Comparison of ENCODE assay signal across 7 mouse cellular contexts in genomic region chr17:29007641-29008325, GRCm38 (mm10). TPM values are rescaled to one million over a fixed set of nuclear protein-coding genes. Genes with fewer than 3 reads are reported as not detected.
DNase-seq lines count a peak whose midpoint lies in the region; ATAC-seq and TF ChIP-seq lines count a peak whose summit lies in the region.

Stk38 (minus strand) TSS chr17:29007995.

- H3K9ac ChIP-seq in intestine, postnatal 0 days (ENCODE audit: low read depth, low read length): peak within 1 kb of the TSS; percentile 93
- H3K9ac ChIP-seq in midbrain, embryonic 12.5 days (replicated peaks): peak within 1 kb of the TSS; percentile 96

- peak within 1 kb of the TSS; percentile 89 for H3K4me3 ChIP-seq in intestine, postnatal 0 days (ENCODE audit: low read depth, low read length)
- peak within 1 kb of the TSS; percentile 85 for H3K4me3 ChIP-seq in midbrain, embryonic 12.5 days
- H3K4me3 ChIP-seq in small intestine, adult 2 months (ENCODE audit: low read depth, low read length): peak within 1 kb of the TSS; percentile 75

- ATAC-seq in intestine, postnatal 0 days: peak; percentile 90
- peak; percentile 95 for ATAC-seq in midbrain, embryonic 12.5 days (ENCODE audit: low FRiP score, low read depth)

- intact Hi-C loops in left cerebral cortex, postnatal 4 days (cut with DNase I): no loop called here

- no peak for TF ChIP-seq CTCF in intestine, postnatal 0 days (IDR thresholded peaks at IDR 0.05; ENCODE audit: low read depth)
- no peak for TF ChIP-seq CTCF in small intestine, adult 2 months (IDR thresholded peaks at IDR 0.05; ENCODE audit: extremely low read depth, insufficient read length, insufficient replicate concordance, low read depth, low read length)

- H3K4me2 ChIP-seq in intestine, postnatal 0 days (replicated peaks; ENCODE audit: low read depth): peak within 1 kb of the TSS; percentile 87
- peak within 1 kb of the TSS; percentile 74 for H3K4me2 ChIP-seq in midbrain, embryonic 12.5 days (replicated peaks)

- no peaks in the 10 kb centered on the region for H3K27me3 ChIP-seq in intestine, postnatal 0 days (replicated peaks; ENCODE audit: control insufficient read depth, insufficient read depth, low read length)
- H3K27me3 ChIP-seq in midbrain, embryonic 12.5 days: no peaks in the 10 kb centered on the region
- H3K27me3 ChIP-seq in small intestine, adult 2 months (ENCODE audit: control insufficient read depth, insufficient read depth, low read length): no peaks in the 10 kb centered on the region

- peak; percentile 86 for DNase-seq in adrenal gland, adult 8-10 months
- DNase-seq in embryo, embryonic 9.5 days (ENCODE audit: extremely low spot score): peak; percentile 96
- DNase-seq in gastrocnemius, postnatal 4 days (ENCODE audit: low spot score in 2 of 2): peak; percentile 89 to 92
- DNase-seq in left cerebral cortex, postnatal 4 days: peak; percentile 91

- H3K27ac ChIP-seq in intestine, postnatal 0 days (ENCODE audit: low read depth, low read length): peak within 1 kb of the TSS; percentile 90
- peak within 1 kb of the TSS; percentile 94 for H3K27ac ChIP-seq in midbrain, embryonic 12.5 days (replicated peaks)
- peak within 1 kb of the TSS; percentile 88 for H3K27ac ChIP-seq in small intestine, adult 2 months (ENCODE audit: insufficient read depth, low read depth, low read length)

- TF ChIP-seq POLR2A in small intestine, adult 2 months (IDR thresholded peaks at IDR 0.05; ENCODE audit: low read depth, low read length): peak; percentile 84; the same call in 1 of the 2 replicates

- no peaks in the 10 kb centered on the region for H3K36me3 ChIP-seq in intestine, postnatal 0 days (ENCODE audit: control insufficient read depth, insufficient read depth)
- H3K36me3 ChIP-seq in midbrain, embryonic 12.5 days: no peaks in the 10 kb centered on the region
- H3K36me3 ChIP-seq in small intestine, adult 2 months (ENCODE audit: control insufficient read depth, insufficient read depth, low read length): no peaks in the 10 kb centered on the region

- no peaks in the 10 kb centered on the region for H3K4me1 ChIP-seq in intestine, postnatal 0 days (replicated peaks; ENCODE audit: control insufficient read depth, insufficient read depth, low read length)
- H3K4me1 ChIP-seq in midbrain, embryonic 12.5 days: peaks cover 24% of the 10 kb centered on the region
- H3K4me1 ChIP-seq in small intestine, adult 2 months (ENCODE audit: control insufficient read depth, insufficient read depth, insufficient read length, low read length): peaks cover 10% of the 10 kb centered on the region; the same call in 1 of the 2 replicates

- under 1% methylated on average over 58 of the region's 65 CpGs for WGBS in intestine, postnatal 0 days
- under 1% methylated on average over 62 of the region's 65 CpGs for WGBS in midbrain, embryonic 12.5 days
- WGBS in small intestine, adult 2 months: under 1% methylated on average over 63 of the region's 65 CpGs

- no peaks in the 10 kb centered on the region for H3K9me3 ChIP-seq in intestine, postnatal 0 days (ENCODE audit: control insufficient read depth)
- H3K9me3 ChIP-seq in midbrain, embryonic 12.5 days: no peaks in the 10 kb centered on the region

RNA-seq across cellular contexts. Expression of gene Stk38, which starts in this region (rescaled TPM):
- total RNA-seq in adrenal gland, adult 8-10 months (2022): 10 to 100 TPM; 57.3 to 84.7 (median 68.7) TPM
- total RNA-seq in gastrocnemius, postnatal 4 days (2021): 10 to 100 TPM; 60.3 to 66.7 TPM
- 51.5 and 59.5 TPM in 2 replicates for polyA plus RNA-seq in intestine, postnatal 0 days (2015; fragmentation: Nextera tagmentation; extraction: Ambion mirVana)
- total RNA-seq in left cerebral cortex, postnatal 4 days (2021): 10 to 100 TPM; 83.3 to 93.2 TPM
- 150 and 151 TPM in 2 replicates for polyA plus RNA-seq in midbrain, embryonic 12.5 days (2016; fragmentation: Nextera tagmentation; extraction: Ambion mirVana)
- polyA plus RNA-seq in small intestine, adult 2 months (2012; rRNA removed): 35.5 and 105 TPM in 2 replicates

Comparison
In these comparisons a context has a peak if more than half of its experiments do, and no peak if none do; other contexts are left out.
1. Peak in every context shown above with its lines: DNase-seq, ATAC-seq, H3K4me3 ChIP-seq and H3K27ac ChIP-seq.